Mouse (Mus musculus) brain, adult 2 months (tissue): Measurements from ENCODE around the gene Kyat1.
"Not testable (repeated sequence)": the region's sequence is repeated elsewhere in the genome, so short reads cannot be mapped to it uniquely, and the experiment has no call there.

ENCODE experiments used
- DNase-seq: peaks from one replicate; pipeline ENCODE4 v3.0.0; 2011; ENCODE audit warnings: low read depth, low spot score

Kyat1 gene

GRCm38 (mm10) chr2:30173541-30174240 is 32.0 kb downstream of the Kyat1 start:
- DNase-seq, result no peak

- peak; percentile 53 for DNase-seq
Observed at GRCm38 (mm10) chr2:30171997-30172382, 33.7 kb downstream of the Kyat1 start.

- peak; percentile 98 for DNase-seq
Observed at GRCm38 (mm10) chr2:30171371-30171996, 34.2 kb downstream of the Kyat1 start, which contains the start of gene Endog. Gene Endog (plus strand): TSS chr2:30171493.

GRCm38 (mm10) chr2:30166677-30167076 is 39.0 kb downstream of the Kyat1 start:
- DNase-seq, result no peak

GRCm38 (mm10) chr2:30164340-30164932 is 41.2 kb downstream of the Kyat1 start:
- no peak for DNase-seq

GRCm38 (mm10) chr2:30161809-30162208 is 43.8 kb downstream of the Kyat1 start:
- DNase-seq, result peak; percentile 80

GRCm38 (mm10) chr2:30159871-30160270 is 45.8 kb downstream of the Kyat1 start:
- not testable (repeated sequence) for DNase-seq

GRCm38 (mm10) chr2:30152616-30153015 is 53.0 kb downstream of the Kyat1 start:
- no peak for DNase-seq

- no peak for DNase-seq
Observed at GRCm38 (mm10) chr2:30151840-30152239, 53.8 kb downstream of the Kyat1 start.

- no peak for DNase-seq
Observed at GRCm38 (mm10) chr2:30147466-30147865, 58.2 kb downstream of the Kyat1 start.

GRCm38 (mm10) chr2:30144436-30144835 is 61.2 kb downstream of the Kyat1 start:
- no peak for DNase-seq

GRCm38 (mm10) chr2:30140021-30140420 is 65.6 kb downstream of the Kyat1 start:
- DNase-seq, result peak; percentile 87

- no peak for DNase-seq
Observed at GRCm38 (mm10) chr2:30136458-30136857, 69.2 kb downstream of the Kyat1 start.
